Mouse (Mus musculus) embryo, embryonic 9.5 days (tissue): ENCODE results near the gene Tbxa2r.

Experiments
- DNase-seq: peaks from one replicate; pipeline ENCODE4 v3.0.0-alpha.2; 2017; ENCODE audit errors: extremely low spot score

Tbxa2r gene

DNA sequence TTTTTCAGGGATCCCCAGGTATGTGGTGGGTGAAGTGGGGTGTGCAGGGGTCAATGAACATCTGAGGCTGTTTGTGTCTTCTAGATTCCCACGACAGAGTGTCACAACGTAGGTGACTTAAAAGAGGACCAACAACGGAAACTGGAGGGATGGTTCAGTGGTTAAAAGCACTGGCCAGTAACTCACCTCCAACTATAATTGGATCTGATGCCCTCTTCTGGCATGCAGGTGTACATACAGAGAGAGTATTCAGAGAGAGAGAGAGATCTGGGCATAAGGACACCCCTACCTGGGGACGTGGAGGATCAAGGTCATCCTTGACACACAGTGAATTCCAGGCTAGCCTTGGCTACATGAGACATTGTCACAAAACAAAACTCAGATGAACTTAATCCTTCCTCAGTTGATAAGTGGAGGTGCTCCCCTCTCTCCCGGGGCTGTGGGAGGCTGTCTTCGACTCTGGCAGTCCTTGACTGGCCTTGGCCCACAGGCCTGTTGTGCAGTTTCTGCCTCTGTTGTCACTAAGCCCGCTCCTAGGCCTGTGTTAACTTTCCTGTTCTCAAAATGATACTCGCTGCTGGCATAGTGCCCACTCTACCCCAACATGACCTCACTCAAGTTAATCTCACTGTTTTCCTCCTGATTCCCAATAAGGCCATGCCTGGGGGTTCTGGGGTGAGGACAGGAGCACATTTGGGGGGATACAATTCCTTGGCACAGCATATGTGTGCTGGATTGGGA is 16.1 kb downstream of the Tbxa2r start:
- DNase-seq, result no peak

DNA sequence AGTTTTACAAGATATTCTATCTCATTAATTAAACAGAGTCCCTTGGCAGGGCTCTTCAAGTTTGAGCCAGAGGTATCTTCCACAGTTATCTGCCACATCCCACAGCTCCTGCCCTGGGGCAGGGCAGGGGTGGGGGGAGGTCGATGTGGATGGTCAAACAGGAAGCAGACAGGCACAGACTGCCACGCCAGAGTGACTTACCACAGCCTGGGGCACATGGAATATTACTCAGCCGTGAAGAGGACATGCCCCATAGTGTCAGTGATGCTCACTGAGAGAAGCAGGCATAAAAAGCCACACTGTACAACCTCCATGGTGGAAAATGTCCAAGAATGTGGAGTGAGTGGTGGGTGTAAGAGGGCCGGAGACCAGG is 16.6 kb downstream of the Tbxa2r start:
- DNase-seq, result no peak

DNA sequence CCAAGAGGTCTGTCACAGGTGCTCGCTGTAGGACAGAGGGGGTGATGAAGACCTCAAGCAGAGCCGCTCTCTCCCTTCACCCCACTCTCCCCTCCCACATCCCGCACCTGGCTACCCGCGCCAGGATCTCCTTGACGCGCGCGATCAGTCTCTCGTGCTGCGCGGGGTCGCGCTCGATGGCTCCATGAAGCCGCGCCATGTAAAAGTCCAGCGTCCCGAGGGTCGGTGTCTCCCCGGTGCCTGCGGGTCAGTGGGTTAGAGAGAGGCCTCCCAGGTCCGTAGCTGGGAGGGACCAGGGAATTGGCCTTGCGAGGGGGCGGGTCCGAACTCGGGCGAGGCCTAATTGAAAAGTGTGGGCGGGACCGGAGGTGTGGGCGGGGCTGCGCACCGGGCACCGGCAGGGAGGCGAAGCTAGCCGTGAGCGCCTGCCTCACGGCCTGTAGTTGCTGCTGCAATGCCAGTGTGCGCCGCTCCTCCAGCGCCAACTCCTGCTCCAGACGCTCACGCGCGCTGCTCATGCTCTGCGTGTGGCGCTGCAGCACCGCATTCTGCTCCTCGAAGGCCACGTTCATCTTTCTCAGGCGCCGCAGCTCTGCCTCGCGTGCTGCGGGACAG is 18.0 kb downstream of the Tbxa2r start:
- DNase-seq, result peak; percentile 83

DNA sequence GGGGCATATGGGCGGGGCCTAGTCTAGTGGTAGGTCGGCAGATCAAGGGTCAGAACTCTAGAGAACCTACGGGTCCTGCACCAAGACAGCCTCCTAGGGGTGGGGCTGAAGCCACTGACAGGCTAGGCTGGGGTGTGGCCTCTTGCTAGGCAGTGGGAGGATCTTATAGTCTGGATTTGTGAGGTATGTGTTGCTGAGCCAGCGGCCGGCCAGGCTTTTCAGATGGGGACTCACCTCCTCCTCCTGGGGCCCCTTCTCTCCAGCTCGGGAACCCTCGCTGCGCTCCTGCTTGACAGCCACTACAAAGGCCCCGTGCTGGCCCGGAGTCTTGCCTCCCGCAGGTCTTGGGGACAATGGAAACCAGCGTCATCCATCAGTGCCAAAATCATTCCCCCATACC is 20.6 kb downstream of the Tbxa2r start:
- no peak for DNase-seq

DNA sequence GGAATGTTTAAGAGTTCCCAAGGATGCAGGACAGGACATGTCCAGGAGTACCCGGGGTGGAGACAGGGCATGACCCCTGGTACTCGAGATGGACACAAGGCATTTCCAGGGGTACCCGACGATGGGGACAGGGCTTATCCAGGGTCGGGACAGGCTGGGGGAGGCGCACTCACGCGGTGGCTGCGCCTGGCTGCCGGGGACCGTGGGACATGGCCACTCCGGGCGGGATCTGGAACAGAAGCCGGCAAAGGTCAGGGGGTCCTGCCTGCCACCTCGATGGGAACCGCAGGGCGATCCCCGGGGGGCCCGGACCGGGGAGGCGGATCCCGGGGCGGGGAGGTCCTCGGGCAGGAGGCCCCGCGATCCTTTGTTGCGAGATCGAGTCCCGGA is 21.4 kb downstream of the Tbxa2r start:
- DNase-seq, result no peak

DNA sequence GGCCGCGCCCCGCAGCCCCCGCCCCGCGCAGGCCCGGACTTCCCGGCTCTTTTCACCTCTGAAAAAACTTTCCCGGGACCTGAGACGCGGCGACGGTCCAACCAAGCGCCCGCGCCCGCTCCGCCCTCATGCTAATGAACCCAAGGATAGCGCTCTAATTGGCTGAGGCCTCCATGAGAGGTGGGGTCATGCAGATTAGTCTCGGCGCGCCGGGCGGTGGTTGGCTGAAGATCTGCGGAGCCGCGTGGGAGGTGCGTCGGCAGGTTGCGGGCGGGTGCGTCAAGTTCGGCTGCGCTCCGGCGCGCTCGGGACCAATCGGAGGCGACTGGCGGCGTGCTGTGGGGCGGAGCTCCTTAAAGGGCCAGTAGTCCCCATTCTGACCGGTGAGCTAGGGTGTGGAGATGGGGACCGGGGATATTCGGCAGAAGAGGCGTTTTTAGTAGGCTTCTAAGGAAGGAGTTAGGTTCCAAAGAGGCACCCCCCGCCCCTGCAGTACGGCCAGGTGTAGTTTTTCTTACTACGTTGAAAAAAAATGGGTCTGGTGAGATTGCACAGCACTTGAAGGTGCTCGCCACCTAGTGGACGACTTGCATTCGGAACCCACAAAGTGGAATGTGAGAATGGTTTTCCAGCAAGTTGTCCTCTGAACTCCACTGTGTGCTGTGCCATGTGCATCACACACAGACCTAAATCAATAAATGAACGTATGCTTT is 22.0 kb downstream of the Tbxa2r start, which contains the start of gene Hmg20b:
Gene Hmg20b (minus strand): TSS at position 130 of the 713 bp plus-strand sequence.
- peak; percentile 99 for DNase-seq

DNA sequence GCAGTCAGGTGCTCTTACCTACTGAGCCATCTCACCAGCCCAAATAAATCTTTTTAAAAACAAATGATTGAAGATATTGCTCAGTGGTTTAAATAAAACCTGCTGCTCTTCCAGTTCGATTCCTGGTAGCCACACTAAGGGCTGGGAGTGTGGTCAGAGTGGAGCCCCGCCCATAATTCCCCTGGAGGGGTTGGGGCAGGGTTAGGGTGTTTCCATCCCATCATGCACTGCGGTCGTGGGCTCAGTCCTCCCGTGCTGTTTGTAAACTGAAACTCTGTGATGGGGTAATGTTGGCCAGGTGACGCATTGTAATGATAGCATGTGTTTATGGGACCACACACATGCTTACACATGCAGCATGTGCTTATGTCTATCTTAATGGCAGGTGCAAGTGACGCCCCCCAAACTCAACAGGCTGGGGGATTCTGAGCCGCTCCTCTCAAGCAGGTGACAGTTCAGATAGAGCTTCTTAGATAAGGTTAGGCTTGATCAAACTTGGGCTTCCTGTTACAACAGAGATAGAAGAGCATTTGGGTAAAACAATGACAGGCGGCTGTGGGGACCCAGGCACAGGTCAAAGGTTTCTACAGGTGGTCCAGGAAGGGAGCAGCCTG is 23.3 kb downstream of the Tbxa2r start:
- DNase-seq, result no peak

DNA sequence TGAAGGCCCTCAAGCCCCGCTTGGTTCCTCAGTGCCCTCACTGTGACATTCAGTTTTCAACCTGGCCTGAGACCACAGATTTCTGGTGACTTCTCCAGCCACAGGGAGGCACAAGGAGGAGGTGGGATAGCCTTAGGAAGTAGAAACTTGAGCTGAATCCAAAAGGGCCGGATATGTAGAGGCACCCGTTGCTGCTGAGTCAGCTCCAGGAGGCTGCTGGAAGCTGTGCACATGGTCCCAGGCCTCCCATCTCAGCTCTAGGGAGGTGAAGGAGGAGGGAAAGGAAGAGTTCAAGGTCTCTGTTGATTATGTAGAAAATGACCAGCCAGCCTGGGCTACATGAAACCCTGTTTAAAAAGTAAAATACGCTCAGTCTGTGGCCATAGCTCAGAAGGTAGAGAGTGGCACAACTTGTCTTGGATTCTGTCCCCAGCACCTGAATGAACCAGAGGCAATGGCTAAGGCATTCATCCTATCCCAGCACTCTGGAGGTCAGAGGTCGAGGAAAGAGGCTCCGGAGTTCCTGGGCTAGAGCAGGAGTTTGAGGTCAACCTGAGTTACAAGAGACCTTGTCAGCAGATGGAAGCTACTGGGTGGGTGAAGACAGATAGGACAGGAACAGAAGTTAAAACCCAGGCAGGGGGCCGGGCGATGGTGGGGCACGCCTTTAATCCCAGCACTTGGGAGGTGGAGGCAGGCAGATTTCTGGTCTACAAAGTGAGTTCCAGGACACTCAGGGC is 26.4 kb downstream of the Tbxa2r start:
- no peak for DNase-seq

DNA sequence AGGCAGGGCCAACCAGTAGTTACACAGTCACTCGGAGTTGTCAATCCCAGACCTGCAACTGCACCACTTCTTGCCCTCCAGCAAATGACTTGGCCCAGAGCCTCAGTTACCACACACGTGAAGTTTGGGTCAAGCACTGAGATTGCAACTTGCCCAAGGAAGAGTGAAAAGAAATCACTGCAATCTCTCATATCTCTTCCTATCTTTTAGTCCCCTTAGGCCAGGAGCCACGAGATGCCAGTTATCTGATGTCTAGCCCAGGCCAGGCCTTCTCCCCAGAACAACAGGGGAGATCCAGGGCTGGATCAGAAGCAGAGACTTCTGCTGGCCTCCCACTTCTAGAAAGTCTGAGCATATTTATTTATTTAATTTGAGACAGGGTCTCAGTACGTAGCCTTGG is 27.0 kb downstream of the Tbxa2r start:
- no peak for DNase-seq

DNA sequence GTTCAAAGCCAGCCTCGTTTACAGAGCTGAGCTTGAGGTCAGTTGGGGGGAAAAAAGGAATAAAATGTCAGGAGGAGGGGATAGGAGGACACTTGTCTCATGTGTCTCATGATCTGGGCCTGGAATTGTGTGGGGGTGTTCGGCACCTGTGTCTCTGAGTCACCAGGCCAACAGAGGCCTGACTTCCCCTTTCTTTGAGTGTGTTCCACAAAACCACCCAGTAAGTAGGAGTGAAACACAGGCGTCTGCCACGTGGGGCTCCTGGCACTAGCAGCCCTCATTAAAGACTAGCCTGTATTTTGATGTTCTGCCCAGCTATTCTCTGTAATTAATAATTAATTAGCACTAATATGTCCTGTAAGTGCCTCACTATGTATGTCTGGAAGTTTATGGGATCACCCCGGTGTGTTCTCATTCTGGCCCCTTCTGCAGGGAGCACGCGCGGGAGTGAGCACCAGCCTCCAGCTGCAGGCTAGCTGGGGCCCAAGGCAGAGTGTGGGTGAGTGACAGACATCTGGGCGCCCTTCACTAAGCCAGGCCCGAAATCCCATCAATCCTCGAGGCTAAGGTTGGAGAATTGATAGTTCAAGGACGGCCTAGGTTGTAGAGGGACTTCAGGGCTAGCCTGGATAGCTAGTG is 27.9 kb downstream of the Tbxa2r start:
- DNase-seq, result no peak

DNA sequence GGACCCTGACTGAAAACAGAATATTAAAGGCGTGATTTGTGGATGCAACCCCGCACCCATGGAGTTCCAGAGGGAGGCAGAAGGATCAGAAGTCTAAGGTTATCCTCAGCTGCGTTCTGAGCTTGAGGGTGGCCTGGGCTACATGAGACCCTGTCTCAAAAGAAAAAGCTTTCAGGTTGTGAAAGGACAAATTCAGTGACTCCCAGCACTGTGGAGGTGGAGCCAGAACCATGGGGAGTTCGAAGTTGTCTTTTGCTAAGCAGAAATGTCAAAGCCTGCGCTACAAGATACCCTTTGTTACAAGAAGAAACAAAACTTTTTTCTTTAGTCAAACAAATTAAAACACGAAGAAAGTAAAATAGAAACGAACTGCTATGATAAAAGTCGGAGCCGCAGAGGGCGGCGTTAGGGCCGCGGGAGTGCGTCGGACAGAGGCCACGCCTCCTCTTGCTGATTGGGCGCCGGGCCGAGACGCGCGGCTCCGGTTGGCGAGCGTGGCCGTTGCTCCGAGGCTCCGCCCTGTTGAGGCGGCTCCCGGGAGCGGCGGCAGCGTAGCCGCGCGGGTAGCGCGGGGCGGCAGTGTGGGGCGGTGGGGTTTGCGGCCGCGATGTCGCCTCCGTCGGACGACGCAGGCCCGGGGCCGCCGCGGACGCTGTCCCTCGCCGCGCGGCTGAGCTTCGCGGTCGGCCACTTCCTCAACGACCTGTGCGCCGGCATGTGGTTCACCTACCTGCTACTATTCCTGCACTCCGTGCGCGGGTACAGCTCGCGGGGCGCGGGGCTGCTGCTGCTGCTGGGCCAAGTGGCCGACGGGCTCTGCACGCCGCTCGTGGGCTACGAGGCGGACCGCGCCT is 28.7 kb downstream of the Tbxa2r start, which contains the start of gene Mfsd12:
Gene Mfsd12 (plus strand): TSS at position 501 of the 854 bp plus-strand sequence.
- peak; percentile 85 for DNase-seq

DNA sequence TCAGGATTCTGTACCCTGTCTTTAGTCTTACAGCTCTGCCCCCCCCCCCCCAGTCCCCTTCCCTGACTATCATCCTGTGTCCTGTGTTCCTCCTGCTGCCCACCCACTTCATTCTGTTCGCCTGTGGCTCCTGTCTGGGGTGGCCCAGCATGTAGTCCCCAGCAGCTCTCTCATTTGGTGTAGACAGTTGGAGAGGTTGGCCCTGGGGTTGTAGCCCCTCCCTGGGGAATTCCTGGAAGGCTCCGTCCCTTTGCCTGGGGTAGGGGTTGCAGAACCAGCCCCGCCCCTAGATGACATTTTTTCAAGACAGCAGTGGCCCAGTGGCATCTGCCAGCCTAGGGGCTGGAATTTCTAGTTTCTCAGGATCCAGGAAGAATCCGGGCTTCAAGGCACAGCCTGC is 29.7 kb downstream of the Tbxa2r start:
- no peak for DNase-seq

DNA sequence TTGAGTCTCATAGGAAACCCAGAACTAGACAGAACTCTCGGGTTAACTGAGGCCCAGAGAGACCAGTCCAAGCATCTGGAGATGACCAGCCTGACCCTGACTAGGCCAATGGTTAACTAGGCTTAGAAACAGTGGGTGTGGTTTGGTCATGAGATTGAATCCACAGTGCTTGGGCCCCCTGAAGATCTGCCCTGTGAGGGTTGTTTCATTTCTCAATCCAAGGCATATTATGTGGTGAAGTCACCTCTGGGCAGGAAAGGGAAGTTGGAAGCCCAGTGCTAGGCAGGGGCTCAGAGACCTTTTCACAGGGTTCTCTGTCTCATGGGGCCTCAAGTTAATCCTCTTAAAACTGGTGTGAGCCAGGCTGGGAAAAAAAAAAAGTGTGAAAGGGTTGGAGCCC is 30.3 kb downstream of the Tbxa2r start:
- no peak for DNase-seq

DNA sequence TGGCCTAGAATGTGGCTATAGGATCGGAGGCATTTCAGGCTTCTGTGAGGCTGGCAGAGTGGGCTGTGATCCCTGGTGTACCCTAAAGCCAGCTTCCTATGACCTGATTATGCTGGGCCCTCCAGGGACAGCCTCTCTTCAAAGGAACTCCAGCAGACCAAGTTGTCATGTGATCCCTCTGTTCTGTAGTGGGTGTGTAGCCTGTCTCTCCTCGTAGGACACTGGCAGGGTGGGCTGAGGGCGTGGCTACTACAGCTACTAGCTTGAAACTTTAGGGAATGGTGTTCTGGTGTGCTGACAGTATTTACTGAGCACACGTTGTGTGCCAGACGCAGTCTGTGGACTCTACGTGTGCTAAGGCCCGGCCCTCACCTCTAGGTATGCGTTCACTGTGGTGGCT is 32.2 kb downstream of the Tbxa2r start:
- DNase-seq, result no peak

DNA sequence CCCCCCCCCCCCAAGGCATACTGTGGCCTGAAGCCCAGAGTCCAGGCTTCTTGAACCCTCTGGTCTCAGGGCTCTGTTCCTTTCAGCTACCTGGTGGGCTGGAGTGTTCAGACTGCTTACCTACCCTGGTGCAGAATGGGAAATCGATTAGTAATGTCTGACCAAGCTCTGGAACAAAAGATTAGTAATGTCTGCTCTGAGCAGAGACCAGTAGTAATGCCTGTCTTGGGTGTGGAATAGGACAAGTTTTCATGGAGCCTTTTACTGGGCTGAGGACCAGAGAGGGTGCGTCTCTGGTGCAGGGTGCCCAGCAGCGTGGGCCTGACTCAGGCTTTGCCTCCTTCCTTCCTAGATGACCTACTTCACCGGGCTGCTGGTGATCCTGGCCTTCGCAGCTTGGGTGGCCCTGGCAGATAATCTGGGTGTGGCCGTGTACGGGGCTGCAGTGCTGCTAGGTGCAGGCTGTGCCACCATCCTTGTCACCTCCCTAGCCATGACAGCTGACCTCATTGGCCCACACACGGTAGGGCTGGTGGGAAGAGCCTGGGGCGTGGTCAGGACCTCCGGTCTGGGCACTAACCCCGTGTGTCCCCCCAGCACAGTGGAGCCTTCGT is 33.9 kb downstream of the Tbxa2r start:
- DNase-seq, result no peak

DNA sequence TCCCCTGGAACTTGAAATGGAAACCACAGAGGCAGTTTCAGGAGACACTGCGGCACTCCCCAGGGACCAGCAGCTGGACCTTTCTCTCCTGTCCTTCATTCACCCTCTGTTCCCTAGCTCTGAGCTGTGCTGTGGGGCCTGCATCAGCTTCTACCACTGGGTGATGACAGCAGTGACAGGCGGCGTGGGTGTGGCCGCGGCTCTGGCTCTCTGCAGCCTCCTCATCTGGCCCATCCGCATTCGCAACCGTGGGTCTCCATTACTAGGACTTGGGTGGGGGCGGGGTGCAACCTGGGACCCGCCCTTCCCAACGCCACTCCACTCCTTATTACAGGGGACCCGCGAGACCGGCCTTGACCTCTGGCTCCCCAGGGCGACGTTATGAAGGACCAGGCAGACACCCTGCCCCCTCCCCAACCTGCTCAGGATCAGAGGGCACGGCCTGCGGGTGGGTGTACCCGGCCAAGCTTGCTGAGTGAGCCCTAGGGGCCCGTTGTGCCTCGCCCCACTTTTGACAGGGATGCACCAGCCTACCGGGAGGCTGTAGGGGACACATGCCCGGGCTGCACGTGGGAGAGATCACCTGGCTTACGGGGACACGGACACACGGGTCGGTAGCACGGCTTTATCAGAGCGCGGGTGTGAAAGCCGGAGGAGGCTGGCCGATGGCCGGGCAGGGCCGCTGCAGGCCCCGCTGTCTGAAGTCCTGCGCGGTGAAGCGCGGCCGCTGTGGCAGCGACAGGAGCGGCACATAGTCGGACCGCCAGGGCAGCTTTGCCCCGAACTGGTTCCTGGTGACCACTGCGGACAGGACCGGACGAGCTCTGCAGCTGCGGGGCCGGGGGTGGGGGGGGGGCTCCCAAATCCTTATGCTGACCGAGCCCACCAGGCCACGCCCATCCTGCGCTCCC is 35.2 kb downstream of the Tbxa2r start:
- no peak for DNase-seq

DNA sequence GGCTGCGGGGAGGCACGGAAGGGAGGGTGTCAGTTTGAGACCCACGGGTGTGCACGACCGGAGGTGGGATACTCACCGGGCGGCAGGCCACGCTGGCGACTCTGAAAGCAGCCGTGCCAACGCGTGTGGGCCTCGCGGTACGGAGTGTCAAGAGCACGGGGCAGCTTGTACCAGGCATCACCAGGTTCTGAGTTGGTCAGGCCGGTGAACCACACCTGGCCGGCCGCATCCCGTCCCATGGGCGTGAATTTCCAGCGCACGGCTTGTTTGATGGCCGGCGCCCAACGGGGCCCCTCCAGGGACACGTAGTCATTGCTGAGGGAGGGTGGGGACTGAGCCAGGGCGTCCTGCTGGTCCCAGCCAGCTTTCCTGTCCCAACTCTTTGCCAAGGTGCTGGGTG is 36.1 kb downstream of the Tbxa2r start:
- no peak for DNase-seq

DNA sequence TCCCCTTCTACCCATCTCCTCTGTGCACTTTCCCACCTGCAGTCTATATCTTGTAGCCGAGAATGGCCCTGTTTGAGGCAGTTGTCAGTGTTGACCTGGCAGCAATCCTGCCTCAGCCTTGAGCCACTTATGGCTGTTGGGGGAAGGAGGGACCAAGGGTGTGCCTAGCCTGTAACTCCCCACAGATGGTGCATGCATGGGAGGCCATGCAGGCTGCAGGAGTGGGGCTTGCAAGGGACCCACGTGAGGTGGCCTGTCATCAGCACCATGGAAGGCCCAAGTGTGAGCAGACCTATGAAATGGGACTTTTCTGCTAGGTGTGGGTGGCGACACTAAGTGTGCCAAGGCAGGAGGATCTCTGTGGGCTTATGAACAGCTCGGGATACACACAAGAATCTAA is 36.5 kb downstream of the Tbxa2r start:
- DNase-seq, result no peak
